Mouse (Mus musculus): ENCODE data around the gene Grem2.

Gene Grem2

DNA sequence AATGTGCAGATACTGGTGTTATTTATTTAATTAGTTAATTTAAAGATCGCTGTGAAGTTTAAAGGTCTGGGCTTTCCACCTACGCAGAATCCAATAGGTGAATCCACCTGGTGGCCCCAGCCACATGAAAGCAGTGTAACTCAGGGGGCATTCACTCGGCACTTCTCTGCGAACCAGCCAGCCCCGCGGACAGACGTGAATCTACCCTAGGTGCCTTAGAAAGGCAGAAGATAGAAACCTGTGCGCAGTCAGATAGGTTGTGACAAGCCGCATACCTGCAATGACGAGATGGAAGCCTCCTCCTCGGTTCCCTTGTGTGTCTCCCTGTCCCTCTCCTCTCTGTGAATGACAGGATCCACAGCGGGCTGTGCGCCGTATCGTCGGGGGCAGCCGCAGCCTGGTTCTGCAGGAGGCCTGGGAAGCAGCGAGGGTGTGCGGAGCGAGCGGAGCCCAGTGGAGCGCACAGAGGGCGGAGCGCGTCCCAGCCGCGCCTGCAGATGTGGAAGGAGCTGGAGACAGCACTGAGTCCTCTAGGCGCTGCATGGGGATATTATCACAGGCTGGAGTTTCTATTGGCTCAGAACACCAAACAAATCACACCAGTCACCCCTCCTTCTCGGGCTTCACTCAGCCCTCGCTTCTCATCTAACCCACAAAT, at the start of gene Grem2:
Gene Grem2 (minus strand): TSS at position 522 of the 658 bp plus-strand sequence.
- DNase-seq (ENCODE audit: low spot score in 2 of 2), result peak; percentile 60 to 62

DNA sequence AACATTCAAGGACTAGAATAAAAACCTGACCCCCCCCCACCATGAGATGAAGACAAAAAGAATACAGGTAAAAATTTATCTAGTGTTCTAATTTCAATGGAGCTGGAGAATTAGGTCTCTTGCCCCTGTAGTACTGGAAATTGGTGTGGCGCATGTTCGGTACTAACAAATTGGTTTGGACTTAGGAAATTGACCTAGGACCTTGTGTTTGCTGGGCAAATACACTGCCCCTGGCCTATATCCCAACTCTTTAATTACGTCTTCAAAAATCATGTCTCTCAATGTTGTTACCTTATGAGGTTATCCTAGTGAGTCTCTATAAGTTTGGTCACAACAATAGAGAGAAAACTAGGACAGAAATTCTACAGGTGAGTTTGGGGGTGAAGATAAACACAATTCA, 38.2 kb upstream of the Grem2 start:
- no peak for DNase-seq (ENCODE audit: low spot score in 2 of 2)

DNA sequence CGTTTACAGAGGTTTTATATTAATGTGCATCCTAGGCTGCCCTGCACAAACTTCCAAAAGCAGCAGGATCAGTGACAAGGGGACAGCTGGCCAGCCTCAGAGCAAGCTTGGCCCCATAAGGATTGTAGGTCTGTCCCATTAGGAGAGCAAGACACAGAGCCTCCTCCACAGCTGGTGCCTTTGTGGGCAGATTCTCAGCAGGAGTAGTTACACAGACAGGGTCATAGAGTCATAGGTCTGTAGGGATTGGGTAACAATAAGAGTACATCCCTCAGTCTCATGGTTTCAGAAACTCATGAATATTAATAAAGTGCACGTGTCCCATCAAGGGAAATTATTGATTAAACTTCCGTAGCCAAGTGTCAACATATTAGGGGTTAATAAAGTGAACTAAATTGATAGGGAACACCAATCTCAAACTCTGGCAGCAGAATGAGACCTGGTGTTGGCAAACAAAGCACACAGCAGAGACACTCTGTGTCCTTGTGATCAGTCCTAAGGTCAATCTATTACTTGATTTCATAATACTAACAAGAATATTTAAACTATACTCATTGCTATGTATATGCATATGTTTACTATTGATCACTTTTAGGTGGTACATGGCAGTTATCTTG, 9.5 kb upstream of the Grem2 start:
- DNase-seq (ENCODE audit: low spot score in 2 of 2), result no peak

DNA sequence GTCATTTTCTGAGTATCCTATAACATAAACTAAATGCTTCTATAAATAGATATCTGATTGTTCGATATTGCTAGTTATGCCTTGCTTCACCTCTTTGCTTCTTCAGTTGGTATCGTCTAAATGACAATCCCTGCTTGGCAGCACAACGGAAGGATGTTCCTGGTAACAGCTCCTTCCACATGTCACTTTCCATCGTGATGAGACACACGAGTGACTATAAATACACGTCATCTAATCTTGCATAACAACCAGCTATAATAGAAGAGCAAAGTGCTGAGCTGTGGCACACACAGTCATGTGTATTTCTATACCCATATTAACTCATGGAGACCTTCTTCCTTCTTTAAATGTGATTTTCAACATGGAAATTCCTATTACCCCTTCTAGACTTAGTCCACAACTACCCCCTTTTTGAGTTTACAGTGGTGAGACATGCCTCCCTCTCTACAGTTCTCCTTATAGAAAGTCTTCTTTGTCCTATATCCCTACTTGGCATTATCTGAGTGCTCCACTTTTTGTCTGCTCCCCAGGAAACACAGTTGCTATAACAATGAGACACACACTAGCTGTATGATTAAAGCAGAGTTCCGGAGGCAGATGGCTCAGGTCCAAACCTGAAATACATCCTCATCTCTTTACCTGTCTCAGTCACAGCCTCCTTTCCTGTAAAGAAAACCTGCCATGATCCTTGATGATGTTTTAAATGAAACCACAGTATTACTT, 8.0 kb upstream of the Grem2 start:
- DNase-seq (ENCODE audit: low spot score in 2 of 2), result no peak

DNA sequence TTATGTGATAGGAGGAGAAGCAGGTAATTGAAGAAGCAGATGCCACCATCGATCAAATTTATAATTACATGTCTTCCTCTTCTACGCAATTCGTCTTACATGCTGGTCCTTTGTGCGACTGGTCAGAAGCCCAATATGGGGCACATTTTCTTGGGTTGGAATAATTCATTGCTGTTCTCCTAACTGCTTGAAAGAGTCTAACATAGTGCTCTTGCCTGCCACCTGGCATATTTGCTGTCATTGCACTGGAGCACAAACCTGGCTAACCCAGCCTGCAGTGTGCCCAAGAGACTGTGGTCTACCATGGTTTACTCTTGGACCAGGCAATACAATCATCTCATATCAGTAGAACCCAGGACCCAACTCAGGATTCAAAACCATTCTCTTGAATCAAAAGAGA, 2.7 kb downstream of the Grem2 start:
- no peak for DNase-seq (ENCODE audit: low spot score in 2 of 2)

DNA sequence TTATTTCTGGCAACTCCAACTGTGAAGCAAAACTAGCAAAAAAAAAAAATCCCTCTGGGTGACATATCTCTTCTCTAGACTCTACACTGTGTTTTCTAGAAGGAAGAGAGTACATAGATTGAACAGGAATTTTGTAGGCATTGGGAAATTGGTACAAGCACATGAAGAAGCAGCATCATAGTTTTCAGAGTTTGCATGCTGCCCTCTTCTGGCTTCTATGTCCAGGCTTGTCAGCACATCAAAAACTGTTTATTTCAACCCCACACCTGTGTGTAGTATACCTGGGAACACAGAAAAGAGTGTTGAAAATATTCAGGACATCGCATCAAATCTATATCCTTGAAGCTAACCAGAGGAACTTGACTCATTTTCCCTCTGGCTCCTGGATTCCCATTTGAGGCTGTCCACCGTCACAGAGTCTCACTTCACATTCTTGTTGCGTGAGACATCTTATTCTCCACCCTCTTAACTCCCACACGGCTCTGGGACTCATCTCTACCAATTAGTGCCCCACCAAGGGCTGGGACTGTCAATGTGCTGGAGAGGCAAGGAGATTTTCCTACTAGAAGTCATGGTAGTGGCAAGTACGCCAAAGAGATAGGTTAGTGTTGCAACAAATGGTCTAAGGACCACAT, 3.3 kb downstream of the Grem2 start:
- DNase-seq (ENCODE audit: low spot score in 2 of 2), result no peak

DNA sequence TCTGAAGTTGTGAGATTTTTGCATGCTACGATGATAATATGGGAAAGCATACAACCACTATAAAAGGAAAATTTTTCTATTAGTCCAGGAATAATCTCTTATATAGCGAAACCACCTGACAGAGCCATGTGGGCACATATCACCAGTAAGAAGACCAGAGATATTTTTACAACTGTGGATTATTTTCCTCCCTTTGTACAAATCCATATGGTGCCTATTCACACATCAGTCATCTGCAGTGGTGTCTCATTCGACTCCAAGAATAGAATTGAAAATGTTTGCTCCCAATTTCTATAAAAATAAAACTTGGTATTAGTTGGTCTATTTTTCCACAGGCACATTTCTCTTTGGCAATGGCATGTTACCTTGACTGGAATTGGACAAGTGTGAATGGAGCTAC, 11.8 kb downstream of the Grem2 start:
- no peak for DNase-seq (ENCODE audit: low spot score in 2 of 2)

DNA sequence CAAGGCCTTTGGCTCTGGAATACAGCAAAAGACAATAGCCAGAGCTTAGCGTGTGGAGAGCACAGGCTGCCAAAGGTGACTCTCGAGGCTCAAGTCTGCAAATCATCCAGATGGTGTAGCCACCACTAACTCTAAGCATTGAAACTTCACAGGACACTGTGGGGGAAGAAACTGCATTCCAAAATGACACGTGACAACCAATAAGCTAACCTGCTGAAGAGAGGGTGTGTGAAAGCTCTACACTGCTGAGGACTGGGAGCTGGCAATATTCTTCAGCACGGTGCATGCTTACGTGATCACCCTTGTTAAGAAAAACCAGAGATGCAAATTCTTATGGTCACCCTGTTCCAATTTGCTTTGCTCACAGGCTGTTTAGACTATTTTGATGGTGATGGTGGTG, 13.4 kb downstream of the Grem2 start:
- DNase-seq (ENCODE audit: low spot score in 2 of 2), result no peak

DNA sequence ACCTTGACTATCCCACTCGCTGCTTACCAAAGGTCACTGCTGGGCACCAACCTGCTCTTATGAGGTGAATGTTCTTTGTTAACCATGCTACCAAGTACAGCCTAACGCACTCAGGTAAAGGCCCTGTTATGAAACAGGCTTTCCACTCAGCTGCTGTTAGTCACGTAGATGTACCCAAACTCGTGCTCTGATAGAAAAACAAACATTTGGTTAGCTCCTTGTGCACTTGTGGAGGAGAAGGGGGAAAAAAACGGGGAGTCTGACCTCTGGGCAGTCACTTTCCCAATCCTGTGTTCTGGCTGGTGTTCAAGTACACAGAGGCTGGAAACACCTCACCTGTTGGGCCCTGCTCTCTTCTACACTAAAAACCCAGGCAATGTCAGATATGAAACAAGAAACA, 14.0 kb downstream of the Grem2 start:
- no peak for DNase-seq (ENCODE audit: low spot score in 2 of 2)

DNA sequence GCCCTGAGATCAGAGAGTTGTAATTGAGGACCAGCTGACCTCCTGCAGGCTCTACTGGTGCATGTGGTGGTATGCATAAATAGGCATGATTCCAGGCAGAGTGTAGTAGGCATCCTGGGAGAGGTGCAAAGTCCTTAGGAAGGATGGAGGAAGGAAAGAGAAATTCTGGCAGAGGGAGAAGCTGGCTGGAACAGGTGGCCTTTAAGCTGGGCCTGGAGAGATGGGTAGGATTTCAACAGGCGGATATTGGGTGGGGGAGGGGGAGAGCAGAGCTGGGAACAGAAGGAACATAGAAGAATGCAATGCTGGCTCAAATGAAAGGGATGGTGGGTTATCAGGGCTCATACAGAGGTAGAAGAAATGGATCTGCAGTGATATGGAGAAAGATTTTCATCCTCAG, 18.9 kb downstream of the Grem2 start:
- no peak for DNase-seq (ENCODE audit: low spot score in 2 of 2)

DNA sequence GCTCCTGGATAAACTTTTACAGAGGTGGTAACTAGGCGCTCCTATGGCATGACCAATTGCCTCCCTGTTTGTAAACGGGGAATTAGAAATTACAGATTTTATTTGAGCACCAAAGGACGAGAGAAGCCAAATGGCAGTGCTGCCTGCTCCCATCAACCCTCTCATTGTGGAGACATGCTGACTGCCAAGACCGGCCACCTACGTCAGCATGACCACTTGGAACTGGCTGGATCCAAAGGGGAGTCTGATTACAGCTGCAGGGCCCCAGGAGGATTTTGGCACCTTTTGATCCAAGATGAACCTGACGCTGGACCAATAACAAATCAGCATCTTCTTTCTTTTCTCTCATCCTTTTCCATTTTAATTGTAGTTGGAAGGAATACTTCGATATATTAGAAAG, 29.1 kb downstream of the Grem2 start:
- no peak for DNase-seq (ENCODE audit: low spot score in 2 of 2)

DNA sequence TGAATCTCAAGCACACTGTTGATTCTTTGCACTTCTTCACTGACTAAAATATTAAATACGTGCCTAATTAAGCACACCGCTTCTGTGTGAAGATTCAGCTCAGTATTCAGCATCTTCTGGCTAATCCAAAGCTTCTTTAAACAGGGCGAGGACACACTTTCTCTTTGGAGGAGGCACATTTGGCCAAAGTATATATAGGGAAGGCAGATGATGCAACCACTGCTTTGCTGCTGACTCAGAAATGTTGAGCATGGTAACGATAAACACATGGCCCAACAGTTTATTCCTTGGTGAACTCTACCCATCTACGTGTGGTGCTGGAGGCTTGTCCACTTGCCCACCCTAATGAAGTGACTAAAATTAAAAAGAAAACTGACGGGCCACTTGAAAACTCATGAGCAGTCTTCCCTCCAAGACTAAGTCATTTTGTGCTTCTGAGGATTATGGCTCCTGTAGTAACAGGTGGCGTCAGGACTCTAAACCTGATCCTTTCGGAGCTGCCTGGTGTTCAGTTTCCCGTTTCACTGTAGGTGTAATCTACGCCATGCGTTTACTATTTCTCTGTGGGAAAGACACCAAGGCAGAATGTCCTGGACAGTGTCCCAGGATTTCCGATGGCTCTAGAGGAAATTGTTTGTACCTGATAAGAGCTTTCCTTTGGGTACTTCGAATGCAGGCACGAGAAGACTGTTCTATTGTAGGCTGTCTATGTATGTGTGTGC, 32.8 kb downstream of the Grem2 start:
- no peak for DNase-seq (ENCODE audit: low spot score in 2 of 2)

DNA sequence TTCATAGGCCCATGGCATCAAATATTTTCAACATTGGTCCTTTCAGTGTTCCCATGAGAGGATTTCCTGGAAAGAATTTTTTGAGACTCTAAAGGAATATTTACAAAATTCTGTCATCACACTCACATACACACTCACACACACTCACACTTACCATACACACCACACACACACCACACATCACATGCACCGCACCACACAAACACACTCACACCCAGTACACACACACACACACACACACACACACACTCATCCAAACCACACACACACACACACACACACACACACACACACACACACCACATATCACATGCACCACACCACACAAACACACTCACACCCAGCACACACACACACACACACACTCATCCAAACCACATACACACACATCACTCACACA, 33.5 kb downstream of the Grem2 start:
- DNase-seq (ENCODE audit: low spot score in 2 of 2), result no peak

DNA sequence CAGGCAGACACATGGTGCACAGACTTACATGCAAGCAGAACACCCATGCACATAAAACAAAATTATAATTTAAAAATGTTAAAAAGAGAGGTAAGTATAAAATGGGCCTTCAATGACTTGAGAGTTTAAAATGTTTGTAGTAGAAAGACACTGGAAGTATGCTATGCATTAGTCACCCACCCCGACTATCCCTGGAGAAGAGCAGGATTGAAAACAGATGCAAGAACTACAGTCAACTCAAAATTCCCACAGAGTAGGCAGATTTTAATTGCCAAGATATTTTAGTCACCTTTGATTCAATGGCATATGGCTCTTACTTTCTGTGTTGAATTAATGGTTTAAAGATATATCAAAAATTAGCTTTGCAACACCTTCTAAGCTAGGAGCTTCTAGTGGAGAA, 39.1 kb downstream of the Grem2 start:
- no peak for DNase-seq (ENCODE audit: low spot score in 2 of 2)

DNA sequence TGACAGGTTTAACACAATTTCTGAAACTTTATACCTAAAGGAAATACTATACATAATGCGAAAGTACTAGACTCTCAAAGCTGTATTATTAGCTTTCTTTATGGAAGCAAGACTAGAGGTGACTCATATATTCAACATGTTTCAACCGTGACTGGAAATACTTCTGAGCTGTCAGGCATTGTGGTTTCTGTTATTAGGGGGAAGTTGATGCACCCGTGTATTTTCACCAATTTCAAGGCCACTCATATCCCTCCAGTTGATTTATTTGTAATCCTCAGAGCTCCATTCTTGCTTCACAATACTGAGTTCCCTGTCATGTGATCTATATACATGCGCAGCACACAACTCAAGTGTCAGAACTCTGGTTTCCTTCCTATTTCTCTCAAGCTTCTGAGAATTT, 46.4 kb downstream of the Grem2 start:
- DNase-seq (ENCODE audit: low spot score in 2 of 2), result no peak

DNA sequence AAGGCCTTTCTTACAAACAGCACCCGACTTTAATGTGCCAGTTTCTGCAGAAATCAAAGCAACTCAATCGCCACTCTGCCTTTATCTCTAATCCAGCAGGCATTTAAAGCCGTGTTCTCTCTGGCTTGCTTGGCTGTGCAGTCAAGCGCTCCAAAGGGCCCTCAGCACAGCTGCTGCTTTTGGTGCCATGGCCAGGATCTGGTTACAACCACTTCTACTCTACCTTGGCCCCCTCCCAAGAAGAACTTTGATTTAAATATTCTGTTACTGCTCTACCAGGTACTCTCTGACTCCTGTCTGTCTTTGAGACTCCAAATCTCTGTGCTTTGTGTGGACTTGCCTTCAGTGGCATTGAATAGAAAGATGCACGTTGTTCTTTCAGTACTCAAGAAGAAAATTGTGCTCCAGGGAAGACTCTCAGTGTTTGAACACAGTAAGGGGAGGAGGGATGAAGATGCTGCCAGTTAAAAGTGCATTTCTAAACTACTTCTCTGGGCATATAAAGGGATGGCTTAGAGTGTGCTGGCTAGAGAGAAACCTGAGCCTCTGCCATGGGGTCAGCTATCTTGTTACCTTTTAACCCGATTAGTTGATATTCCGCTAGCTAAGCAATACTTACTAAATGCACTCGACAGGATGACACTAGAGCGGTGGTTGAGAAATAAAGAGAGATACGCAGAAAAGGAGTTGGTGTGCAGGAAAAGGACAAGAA, 61.1 kb downstream of the Grem2 start:
- DNase-seq (ENCODE audit: low spot score in 2 of 2), result no peak

DNA sequence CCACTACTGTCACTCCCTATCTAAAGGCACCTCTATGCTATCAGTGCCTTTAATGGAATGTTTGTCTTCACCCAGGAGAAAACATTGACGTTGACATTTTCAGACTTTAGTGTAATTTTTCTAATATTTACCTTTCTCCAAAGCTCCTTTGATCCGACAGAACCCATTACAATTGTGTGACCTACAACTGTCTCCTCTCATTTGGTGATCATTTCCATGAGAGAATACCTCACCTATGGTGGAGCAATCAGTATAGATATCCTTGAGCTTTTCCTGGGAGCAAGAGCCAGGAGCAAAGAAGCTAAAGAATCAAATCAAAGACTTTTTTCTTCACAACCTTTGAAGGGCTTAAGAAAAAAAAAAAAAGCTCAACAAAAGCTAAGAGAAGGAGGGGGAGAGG, 65.4 kb downstream of the Grem2 start:
- no peak for DNase-seq (ENCODE audit: low spot score in 2 of 2)

DNA sequence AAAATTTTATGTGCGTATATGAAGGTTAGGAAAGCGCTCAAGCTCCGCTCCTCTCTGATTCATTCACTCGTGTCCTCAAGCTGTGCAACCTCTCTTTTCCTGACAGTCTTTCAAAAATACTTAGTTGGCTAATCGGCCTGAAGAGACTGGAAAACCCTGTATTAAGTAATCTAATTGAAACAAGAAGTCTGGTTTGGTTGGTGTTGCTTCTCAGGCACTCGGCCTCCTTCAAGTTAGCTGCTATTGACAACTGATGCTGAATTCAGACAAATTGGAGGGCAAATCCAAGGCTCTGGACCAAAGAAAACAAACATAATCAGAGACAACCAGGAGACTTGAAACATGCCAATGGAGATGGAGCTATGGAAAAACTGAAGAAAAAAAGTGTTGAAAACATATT, 76.8 kb downstream of the Grem2 start:
- no peak for DNase-seq (ENCODE audit: low spot score in 2 of 2)

DNA sequence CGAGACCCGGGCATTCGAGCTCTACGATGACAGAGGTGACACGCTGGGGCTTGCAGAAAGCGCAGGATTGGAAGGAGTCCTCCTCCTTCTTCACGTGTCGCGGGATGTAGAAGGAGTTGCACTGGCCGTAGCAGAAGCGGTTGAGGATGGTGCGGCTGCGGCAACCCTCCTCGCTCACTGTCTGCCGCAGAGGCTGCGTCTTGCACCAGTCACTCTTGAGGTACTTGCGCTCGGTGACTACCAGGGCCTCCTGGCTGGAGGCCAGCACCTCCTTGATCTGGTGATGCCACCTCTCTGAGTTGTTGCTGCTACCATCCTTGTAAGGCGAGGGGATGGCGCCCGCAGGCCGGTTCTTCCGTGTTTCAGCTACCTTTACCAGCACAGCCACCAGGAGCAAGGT, 84.8 kb downstream of the Grem2 start:
- no peak for DNase-seq (ENCODE audit: low spot score in 2 of 2)

DNA sequence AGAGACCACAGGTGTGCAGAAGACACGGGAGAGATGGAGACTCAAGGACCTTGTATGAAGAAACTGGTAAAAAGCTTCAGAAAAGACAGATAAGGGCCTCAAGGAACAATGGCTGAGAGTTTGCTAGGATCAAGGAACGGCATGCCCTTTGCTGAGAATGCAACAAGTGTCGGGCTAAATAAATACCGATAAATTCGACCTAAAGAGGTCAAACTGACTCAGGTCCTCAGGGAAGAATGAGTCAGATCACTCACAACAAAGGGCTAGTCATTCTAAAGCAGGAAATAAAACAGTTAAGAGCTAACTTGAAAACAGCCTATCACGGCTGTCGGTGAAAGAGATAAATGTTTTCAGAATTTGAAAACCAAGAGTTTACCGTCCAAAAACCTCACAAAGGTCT, 95.1 kb downstream of the Grem2 start:
- no peak for DNase-seq (ENCODE audit: low spot score in 2 of 2)

DNA sequence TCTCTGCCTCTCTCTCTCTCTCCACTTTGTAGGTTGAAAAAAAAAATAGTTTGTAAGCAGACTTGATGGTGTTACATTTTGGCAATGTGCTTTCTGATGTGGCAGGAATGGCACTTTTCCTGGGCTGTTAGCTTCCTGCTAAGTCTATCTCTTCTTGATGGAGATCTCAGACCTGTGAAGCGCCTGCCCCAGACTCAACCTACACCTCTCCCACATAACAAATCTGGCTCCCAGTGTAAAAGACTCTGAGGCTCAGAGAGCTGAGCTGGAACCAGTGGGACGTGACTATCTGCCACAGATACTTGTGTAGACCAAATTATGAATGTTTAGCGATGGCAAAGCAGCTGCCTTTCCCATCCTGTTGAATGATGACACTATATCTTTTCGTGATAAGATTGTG, 109.8 kb downstream of the Grem2 start:
- peak; percentile 33 to 41 for DNase-seq (ENCODE audit: low spot score in 2 of 2)

DNA sequence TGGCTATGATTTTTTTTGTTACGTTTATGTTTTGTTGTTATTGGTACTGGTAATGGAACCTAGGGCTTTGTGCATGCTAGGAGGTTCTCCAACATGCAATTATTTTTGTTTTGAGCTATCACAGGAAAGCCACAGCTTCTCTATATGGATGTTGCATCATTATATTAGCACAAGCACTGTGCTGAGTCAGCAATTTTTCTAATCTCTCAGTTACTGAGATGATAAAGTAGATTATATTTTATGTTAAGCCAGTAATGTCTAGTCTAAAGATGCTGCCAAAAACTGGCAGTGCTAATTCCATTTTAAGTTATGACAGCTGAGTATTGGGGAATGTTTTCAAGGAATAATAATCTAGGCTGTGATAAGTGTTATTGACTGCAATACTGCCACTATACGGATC, 133.0 kb downstream of the Grem2 start:
- no peak for DNase-seq (ENCODE audit: low spot score in 2 of 2)

All from right cerebral cortex, postnatal 36 days (tissue).